Mouse (Mus musculus): Measurements from ENCODE around the gene As3mt.
A peak's percentile ranks its signal among the peaks of the same experiment; 100 is the strongest.

The As3mt gene

DNA sequence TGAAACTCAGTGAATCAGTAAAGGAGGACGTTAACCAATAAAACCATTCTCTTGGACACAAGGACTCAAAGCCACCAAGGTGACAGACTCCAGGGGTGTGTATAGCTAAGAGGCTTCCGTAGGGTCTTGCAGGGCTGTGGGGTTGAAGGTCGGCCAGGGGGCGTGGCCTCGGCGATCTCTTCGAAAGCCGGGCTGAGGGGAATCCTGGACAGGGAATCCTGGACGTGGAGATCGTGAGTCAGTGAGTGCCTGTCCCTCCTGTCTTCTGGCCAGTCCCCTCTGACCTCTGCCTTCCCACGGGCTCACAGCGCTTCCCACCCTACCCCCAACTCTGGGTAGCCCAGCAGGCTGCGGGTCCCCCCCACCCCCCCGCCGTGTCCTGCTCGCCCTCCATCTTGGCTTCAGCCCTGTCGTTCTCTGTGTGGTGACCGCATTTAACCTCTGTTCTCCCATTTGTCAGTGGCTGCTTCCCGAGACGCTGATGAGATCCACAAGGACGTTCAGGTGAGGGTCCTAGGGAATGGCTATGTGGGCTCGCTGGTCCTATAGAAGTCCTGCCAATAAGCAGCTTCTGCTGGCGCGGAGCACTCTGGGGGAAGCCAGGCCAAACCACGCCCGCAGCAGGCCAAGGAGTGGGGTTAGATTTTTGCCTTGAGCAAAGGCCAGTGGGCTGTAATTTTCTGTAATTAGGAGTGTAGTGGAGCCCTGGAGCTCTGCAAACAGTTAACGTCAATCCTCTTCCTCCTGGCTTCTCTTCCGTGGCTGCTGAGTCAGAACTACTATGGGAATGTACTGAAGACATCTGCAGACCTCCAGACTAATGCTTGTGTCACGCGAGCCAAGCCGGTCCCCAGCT, at the start of gene As3mt:
Gene As3mt, plus strand, starts transcription at position 163 of the 856 bp plus-strand sequence.
- no peak for DNase-seq (ENCODE audit: low read depth, low spot score)

DNA sequence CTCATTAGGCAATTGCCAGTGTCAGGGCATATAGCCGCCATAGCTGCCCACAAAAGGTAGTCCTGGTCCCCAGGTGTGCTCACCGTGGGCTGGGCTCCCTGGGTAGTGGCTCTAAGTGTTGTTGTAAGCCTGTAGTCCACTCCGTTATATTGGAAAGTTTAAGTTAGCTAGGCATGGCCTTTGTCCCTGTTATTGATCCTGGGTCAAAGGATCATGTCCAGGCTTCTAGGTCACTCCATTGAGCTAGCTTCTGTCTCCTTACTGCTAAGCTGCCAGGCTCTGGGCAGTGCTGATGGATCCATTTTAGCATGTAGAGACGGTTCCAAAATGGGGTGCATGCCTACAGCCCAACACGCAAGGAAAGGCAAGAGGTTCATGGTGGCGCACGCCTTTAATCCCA, 48.9 kb upstream of the As3mt start:
- DNase-seq (ENCODE audit: low read depth, low spot score) = no peak

DNA sequence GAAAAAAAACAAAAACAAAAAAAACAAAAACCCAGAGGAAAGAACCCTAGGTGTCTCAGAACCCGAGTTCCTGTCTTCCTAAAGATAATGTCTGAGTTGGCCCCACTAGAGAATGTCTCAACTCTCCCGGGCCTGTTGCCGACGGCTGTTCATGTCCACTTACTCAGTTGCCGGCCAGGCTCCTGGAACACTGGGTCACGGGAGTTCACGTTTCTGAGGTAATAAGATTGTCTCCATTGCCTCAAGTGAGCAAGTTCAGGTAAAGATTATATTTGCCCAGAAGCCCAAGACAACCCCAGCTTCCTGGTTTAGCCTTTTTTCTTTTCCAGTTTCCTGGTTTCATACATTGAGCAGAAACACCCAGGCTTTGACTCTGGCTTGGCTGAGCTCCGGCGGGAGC, 48.4 kb upstream of the As3mt start:
- DNase-seq (ENCODE audit: low read depth, low spot score) = no peak

DNA sequence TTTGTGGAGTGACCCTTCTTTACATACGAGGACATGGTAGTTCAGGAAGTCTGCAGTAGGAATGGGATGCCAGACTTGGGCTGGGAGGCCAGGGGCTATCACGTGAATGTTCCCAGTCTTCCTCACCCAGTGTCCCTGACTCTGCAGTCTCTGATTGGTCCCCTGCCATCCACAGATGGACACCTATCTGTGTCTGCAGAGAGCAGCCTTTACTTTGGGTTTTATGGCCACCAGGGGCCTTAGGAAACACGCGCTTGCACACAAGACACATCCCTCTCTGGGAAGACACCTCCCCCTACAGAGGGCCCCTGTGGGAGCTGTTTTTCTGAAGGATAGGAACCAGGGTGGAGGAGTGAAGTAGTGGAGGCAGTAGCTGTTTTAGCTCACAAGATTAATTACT, 45.7 kb upstream of the As3mt start:
- no peak for DNase-seq (ENCODE audit: low read depth, low spot score)

DNA sequence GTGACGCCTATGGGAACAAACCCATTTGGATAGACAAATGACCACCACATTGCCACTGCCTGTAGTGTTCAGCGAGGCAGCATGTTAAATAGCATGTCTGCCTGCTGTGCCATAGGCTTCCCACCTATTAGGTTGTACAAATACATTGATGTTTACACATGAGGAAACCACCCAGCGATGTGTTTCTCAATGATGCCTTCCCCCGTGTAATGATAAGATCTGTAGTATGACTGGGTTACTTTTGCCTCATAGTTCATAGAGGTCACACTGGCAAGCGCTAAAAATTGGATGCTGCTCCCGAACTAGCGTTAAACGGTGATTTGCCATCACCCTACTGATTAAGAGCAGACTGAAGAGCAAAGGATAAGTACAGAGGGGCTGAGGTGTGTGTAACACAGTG, 45.0 kb upstream of the As3mt start:
- no peak for DNase-seq (ENCODE audit: low read depth, low spot score)

DNA sequence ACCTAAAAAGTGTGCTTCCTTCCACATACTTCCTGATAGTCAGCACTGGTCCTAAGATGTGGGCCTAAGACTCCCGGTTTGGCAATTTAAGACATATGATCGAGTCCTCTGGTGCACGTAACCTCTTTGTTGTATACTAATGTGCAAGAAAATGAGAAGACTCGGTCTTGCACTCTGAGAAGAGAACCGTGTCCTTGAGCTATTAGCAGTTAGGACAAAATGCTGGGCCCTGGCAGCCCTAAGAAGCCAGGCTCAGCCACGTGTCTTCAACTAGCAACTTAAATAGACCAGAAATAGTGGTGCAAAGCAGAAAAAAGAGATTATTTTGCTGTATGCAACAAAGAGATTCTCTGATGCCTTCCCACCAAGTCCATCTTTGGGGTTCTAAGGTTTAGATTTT, 44.5 kb upstream of the As3mt start:
- DNase-seq (ENCODE audit: low read depth, low spot score) = no peak

DNA sequence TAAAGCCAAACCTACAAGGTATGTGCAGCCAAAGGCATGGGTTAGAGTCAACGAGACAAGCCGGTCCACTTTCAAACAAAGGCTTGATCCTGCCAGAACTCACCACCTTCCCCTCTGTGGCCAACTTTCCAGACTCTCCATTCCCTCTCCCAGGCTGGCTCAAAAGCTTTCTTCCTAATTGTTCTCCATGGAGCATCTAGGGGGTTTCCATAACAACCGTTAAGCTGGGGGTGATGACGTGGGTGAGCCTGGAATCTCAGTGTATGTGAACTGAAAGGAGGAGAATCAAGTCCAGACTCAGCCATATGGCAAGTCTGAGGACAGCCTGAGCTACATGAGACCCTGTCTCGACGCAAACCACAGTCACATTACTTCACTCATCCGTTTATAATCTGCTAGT, 41.8 kb upstream of the As3mt start:
- no peak for DNase-seq (ENCODE audit: low read depth, low spot score)

DNA sequence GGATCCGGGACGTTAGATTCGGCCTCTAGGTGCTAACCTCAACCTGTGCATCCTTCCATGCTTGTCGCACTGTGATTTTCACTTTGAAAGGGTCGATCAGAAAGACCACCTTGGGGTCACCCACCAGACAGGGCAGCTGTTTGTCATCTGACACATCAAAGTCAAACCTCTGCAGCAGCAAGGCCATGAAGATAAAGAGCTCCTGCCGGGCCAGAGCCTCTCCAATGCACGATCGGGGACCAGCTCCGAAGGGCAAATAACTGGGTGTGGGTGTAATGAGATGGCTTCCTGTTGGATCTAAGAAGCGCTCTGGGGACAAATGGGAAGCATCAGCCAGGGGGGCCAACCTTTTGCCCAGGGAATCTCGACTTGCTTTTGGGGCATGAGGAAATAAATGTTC, 40.0 kb upstream of the As3mt start:
- no peak for DNase-seq (ENCODE audit: low read depth, low spot score)

DNA sequence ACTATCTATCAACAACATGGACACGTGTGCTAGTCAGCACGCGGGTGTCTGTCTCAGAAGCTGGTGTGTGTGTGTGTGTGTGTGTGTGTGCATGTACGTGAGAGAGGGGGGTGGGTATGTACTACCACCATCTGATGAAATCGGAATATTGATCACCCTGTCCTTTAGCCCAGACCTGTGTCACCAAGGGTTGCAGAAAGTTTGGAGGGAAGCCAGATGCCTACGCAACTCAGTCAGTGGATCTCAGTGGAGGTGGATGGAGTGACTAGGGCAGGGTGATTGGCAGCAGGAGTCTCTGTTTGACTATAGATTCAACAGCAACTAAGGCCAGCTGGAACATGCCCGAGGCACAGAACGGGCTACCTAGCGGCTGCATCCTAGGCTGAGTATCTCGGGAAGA, 39.0 kb upstream of the As3mt start:
- DNase-seq (ENCODE audit: low read depth, low spot score) = no peak

DNA sequence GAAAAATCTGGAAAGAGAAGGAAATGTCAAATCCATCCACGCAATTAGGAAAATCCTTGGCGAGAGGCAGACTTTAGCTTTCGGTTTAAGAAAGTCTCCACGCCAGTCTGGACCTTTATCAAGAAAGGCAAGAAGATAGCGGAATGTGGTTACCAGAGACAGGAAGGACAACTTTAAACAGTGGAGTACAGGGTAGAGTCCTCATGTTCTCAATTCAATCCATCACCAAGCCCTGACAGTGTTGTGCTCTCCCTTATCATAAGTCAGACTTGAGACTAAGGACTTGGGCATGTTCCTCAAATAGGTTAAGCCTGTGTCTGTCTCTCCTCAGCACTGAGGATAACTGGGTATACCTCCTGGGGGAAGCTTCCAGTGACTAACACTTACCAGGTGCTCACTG, 37.5 kb upstream of the As3mt start:
- DNase-seq (ENCODE audit: low read depth, low spot score) = no peak

DNA sequence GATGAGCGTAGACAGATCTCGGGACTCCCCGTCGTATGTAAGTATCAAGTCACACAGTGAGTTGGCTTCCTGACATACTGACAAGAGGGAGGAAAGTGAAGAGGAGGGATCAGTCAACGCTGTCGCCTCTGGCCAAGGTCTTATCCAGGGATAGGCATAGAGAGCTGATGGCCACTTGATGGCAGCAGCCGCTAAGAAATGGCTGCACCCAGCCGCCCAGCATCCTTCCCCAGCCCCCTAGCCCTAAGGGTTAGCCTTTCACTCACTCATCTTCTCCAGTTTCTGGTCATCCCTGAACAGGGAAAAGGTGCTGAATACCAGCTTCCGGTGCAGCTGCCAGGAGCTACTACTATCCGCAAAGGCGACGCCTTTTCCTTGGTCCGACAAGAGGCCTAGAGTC, 36.6 kb upstream of the As3mt start:
- DNase-seq (ENCODE audit: low read depth, low spot score) = peak; percentile 74

DNA sequence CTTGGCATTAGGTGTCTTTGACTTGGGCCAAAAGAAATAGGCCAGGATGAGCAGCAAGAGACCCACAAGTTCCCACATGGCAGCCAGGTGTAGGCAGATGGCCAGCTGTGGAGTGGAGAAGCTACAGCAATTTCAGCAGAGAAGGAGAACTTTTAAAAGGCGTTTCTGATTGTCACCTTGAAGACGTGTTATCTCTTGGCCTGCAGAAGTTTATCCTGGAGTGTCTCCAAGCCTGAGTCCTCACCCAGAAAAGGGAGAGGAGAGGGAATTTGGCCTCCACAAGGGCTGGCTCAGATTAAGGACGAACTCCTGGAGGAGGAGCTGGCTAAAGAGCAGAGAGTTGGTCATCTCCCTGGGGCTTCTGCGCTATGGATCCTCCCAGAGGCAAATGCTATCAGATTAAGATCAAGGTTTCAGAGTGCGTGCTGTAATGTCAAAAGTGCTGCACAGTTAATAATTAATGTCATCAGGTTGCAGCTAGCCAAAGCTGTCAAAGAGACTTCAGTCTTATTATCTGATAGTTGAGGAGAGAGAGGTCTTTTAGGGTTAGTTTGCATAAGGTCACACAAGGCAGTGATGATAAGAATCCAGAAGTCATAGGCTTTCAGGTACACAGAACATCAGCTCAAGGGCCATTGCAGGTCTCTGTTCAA, 34.4 kb upstream of the As3mt start, which contains the start of gene Cyp17a1:
Gene Cyp17a1, minus strand, starts transcription at position 407 of the 653 bp plus-strand sequence.
- no peak for DNase-seq (ENCODE audit: low read depth, low spot score)

DNA sequence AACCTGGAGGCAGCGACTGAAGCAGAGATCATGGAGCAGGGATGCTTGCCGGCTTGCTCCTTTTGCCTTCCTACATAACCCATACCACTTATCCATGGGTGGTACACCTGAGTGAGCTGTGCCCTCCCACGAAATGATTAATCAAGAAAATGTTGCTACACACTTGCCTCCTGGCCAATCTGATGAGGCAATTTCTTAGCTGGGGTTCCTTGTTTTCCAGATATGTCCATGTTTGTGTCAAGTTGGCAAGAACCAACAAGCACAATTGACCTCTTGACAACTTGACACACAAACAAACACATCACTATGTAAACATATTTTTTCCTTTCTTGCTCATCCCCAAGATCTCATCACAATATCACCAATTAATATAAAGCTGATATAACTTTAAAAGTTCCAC, 31.6 kb upstream of the As3mt start:
- DNase-seq (ENCODE audit: low read depth, low spot score) = no peak

DNA sequence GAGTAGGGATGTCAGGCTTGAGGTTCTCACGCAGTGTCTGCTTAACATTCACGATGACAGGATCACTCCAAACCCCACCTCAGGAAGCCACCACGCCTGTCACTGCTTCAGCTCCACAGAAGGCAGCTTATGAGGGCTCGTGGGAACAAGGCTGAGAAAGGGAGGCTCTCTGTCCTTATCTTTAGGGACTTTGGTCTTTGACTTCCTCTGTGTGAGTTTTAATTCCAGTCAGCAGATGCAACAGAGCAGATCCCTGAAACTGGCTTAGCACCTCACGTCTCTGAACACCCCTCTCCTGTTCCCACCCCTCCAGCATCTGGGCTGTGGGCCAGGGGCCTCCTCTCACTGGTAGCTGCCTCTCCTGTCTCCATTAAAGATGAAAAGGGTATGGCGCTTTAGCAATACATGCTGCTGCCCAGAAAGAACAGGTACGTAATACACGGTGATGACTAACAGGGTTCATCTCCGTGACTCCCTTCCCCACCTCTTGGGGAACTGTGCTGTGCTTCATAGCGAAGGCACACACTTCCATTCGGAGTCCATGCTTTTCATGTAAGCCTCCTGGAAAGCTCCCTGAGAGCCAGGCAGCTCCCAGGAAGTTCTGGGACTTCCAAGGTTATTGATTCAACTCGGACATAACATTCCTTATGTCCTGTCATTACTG, 27.4 kb upstream of the As3mt start:
- no peak for DNase-seq (ENCODE audit: low read depth, low spot score)

DNA sequence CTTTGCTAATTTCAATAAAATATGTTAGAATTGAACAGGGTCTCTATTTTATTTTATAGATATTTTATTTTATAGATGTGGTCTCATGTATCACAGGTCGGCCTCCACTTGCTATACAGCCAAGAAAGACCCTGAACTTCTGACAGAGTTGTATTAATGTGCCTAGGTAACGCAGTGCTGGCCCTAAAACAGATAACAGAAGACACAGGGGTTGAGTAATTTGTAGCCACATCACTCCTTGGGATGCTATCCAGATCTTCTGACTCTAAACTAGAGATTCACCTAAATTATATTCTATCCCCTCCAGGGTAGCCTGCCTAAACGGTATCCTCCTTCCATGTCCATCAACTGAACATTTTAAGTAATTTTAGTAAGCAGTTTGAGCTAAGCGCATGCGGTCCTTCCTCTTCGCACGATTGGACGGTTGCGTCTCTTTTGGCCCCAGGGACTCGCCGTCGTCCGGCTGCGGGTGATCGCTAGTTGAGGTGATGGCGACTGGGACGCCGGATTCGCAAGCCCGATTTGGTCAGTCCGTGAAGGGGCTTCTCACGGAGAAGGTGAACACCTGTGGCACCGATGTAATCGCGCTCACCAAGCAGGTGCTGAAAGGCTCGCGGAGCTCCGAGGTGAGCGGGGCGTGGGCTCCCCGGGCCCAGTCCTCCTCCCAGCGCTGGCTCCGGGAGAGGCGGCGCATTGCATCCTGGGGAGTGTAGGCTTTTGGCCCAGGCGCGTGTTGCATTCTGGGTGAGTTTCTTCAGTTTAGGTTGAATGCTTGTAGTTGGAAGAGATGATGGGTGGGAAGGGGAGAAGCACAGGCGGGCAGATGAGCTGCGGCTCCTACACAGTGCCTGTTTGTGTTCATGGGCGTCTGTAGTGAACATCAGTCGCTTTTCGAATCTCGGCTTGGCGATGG, 17.5 kb upstream of the As3mt start, which contains the start of gene Borcs7:
Gene Borcs7, plus strand, starts transcription at position 447 of the 913 bp plus-strand sequence.
- DNase-seq (ENCODE audit: low read depth, low spot score) = peak; percentile 86

DNA sequence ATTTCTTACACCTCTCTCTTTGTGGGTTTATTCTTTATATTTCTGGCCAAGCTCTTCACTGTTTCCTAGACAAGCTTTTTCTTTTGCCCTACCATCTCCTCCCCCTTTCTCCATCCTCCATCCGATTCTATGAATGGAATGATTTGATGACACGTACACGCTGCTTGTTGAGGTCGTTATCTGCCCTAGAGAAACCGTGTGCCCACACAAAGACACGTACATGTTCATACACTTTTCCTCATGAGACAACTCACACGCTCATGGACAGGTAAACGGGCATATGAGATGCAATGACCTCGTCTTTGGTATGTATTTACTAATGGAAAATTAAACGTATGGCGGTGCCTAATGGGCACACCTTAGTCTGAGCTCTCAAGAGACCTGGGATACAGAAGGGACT, 16.9 kb upstream of the As3mt start:
- no peak for DNase-seq (ENCODE audit: low read depth, low spot score)

DNA sequence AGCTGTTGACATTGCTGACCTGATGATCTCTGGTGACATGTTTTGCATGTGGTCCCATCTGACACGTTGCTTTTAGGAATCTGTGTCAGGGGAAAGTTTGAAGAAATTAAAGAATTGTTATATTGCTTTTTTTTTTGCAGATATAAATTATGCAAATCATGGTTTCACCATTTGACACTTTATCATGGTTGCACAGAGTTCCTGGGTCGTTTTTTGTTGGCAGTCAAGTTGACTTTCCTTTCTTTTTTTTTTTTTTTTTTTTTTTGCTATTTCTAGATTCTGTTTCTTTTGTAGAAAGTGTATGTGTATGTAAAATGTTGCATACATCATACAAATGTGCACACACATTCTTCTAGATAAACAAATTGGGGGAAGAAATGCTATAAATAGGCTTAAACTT, 16.2 kb upstream of the As3mt start:
- DNase-seq (ENCODE audit: low read depth, low spot score) = no peak

DNA sequence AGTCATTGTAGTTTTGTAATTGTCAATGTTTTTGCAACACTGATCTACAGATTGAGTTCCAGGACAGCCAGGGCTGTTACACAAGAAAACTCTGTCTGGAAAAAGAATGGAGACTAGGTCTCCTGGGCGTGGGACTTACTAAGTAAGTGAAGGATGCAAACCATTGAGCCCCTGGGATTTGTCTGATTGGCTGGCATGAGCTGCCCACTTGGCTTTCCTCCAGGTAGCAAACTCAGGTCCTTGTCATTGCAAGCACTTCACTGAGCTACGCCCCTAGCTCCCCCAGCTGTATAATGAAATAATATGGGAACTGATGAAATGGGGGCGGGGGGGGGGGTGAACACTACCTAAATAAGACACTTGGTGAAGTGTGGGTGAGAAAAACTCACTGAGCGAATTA, 14.1 kb upstream of the As3mt start:
- DNase-seq (ENCODE audit: low read depth, low spot score) = peak; percentile 47

DNA sequence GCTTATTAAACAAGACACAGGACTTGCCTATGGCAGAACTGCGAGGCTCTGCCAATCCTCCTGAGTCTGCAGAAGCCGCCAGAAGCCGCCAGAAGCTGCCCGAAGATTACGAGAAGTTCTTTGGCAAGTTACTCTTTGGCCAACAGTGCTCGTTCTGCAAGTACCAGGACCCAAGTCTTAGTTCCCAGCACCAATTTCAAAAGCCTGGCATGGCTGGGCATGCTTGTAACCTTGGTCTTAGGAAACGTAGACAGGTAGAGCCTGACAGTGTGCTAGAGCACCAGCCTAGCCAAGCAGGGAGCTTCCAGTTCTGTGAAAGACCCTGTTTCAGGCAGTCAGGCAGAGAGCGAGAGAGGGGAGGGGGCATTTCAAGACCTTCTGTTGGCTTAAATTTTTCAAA, 10.8 kb upstream of the As3mt start:
- no peak for DNase-seq (ENCODE audit: low read depth, low spot score)

DNA sequence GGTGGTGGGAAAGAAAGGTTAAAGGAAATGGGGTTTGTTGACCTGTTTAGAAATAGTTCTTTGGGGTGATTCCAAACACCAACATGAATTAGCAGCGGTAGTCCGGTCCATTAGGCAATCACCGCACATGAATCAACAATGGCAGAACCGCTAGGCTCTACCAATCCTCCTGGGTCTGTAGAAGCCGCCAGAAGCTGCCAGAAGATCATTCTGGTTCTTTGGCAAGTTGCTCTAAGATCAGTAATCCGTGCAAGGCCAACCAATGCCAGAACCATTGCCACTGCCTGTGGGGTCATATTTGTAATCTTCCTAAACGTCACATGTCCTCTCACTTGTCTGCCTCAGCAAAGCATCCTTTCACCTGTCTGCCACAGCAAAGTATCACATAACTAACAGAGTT, 10.3 kb upstream of the As3mt start:
- DNase-seq (ENCODE audit: low read depth, low spot score) = no peak

DNA sequence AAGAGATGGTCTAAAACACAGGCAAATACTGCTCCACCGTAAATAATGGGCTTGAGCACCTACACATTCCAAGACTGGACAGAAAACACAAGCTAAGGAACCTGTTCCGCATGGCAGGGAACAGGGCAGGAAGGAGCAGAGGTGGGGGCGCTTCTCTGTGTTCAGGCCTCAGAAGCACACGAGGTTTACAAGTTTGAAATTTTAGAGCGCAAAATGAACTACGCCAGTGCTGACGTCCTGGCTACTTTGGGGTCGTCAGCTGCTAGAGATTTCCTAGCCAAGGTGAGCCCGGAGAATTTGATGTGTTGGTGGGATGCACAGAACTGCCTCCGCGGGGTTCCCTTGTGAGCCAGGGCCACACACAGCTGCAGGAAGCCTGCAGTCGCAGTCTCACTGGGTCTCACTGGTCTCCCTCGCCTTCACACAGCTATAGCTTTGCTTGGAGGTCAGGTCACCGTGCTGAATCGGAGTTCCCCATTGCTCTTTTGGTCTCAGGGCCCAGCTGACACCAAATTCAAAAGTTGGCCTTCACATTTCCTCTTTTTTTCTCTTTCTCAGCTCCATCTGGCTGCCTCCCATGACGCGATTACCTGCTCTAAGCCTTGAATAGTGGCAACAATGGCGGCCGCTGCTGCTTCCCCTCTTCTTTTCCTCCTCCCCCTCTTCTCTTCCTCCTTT, 9.3 kb upstream of the As3mt start:
- no peak for DNase-seq (ENCODE audit: low read depth, low spot score)

All from 3T3-L1 (cell line).